Mouse (Mus musculus): ENCODE data around the gene Mrpl49. TPM values are rescaled to one million over a fixed set of nuclear protein-coding genes. Genes with fewer than 3 reads are reported as not detected.

Gene Mrpl49
- 36.6 and 41.0 TPM in 2 replicates for polyA plus RNA-seq (2012; ENCODE audit: low replicate concordance)

DNA sequence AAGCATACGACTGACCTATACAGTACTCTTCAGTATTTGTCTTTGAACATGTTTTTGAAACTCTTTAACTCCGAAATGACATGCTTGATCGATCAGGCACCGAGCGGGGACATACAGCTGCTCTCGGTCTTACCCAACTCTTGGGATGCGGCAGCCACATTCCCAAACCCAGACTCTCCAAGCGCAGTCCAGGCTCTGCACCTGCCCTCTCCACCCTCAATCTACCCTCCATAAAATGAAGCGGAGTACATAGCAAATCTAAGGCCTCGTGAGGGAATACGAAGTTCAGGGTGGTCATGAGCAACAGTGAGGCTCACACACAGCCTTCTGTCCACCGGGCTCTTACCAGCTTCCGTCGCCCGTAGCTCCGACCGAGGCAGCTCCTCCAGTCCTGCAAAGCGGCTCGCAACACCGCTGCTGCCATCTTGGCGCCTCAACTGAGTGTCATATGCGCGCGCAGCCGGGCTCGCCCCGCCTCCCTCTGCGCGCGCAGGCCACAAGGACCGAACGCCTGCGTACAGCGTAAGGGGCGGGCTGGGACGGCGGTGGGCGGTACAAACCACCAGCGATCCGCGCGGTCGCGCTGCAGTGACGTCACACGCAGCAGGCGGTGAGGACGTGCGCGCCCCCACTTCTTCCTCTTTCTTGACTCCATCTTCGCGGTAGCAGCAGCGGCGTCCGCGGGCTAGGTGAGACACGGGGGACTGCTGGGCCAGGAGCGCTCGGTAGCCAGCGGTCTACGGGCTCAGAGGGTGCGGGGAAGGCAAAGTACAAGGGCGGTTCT is at the start of gene Mrpl49, which contains the start of gene Fau:
Gene Mrpl49 (minus strand): TSS at position 473 of the 784 bp plus-strand sequence.
Gene Fau (plus strand): TSS at position 532 of the 784 bp plus-strand sequence.

DNA sequence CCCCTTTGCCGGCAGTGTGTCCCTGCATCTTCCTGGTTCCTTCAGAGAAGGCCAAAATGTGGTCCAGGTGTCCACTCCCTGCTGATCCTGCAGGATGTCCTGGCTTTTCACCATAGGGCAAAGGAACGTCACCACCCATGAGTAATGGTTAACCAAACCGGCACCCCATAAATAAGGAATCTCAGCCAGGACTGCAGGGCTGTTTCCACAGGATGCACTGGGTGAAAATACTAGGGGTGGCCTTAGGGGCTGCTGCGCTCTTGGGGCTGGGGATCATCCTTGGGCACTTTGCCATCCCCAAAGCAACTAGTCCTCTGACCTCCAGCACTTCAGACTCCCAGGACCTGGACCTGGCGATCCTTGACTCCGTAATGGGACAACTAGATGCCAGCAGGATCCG is 48.0 kb upstream of the Mrpl49 start, which contains the start of gene Naaladl1:
Gene Naaladl1 (plus strand): TSS at position 197 of the 400 bp plus-strand sequence.

GRCm38 (mm10) chr19:6094119-6094518 is 36.5 kb upstream of the Mrpl49 start, which contains the start of gene AC131692.1:
AC131692.1 (plus strand) TSS chr19:6094419.

DNA sequence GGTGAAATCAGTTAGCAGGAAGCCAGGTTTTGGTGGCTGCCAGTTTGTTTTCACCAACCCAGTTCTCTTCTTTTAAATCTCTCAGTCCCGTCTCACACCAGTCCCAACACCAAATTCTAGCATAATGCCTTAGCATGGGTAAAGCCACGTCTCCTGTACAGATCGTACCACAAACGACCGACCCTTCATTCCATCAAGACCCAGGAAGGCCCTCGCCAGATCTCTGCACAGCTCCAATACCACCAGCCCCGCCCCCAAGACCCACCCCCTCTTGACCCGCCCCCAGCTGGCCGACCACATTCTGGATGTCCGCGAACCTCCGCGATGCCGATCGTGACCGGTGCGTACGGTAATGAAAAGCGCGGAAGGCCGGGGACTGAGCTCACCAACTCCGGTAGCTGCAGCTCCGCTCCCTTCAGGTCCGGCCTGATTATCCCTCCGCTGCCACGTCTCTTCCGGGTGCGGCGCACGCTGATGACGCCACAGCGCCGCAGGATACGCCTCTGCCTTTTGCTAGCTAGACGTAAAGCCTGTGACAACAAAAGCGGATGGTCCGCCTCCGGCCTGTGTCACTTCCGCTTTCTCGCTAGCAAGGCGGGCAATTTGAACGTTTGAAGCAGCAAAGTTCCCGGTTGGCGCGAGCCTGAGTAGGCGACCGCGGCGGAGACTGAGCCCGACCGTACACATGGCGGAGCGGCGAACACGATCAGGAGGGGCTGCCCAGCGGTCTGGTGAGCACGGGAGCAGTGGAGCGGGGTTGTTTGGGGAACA is 27.1 kb upstream of the Mrpl49 start, which contains the start of the genes Zfpl1 and Cdca5:
Gene Zfpl1 (minus strand): TSS at position 479 of the 771 bp plus-strand sequence.
Gene Cdca5 (plus strand): TSS at position 506 of the 771 bp plus-strand sequence.

GRCm38 (mm10) chr19:6082156-6082555 is 24.6 kb upstream of the Mrpl49 start, which contains the start of gene Gm28374:
Gm28374 (minus strand) TSS chr19:6082256.

GRCm38 (mm10) chr19:6079983-6080480 is 22.4 kb upstream of the Mrpl49 start, which contains the start of gene Tmem262:
Tmem262 (plus strand) TSS chr19:6080033.

DNA sequence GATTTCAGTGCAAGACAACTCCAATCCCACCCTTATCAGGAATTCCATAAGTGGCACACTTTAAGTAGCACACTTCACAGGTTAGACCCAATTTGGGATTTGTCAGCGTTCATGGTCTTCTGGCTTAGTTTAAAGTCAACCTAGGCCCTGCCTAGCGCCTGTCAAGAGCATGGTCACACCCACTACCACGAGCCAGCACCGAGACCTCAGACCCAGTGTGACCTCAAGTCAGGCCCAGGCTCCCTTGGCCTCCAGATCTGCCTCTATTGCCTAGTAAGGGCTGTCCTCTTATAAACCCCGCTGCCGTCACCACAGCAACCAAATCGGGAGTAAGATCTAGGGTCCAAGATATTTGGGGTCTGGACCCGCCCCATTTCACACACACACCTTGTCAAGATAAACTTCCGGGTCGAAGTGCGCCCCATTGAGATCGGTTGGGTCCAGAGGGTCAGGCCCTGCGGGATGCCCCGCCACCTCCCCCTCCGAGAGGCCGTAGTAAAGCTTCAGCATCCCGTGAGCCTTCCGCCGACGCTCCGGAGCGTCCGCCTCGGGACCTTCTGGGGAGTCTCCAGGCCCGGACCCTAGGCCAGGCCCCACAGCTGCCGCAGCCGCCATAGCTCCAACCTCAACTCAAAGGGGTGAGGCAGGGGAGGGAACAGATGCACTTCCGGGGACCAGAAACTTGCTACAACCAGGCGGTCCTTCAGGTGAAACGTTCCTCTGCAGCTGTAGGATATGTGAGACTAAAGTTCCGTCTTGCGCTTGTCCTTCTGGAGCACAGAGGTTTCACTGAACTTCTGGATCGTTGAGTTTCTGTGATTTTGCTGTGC is 19.2 kb upstream of the Mrpl49 start, which contains the start of gene Vps51:
Gene Vps51 (minus strand): TSS at position 668 of the 830 bp plus-strand sequence.

DNA sequence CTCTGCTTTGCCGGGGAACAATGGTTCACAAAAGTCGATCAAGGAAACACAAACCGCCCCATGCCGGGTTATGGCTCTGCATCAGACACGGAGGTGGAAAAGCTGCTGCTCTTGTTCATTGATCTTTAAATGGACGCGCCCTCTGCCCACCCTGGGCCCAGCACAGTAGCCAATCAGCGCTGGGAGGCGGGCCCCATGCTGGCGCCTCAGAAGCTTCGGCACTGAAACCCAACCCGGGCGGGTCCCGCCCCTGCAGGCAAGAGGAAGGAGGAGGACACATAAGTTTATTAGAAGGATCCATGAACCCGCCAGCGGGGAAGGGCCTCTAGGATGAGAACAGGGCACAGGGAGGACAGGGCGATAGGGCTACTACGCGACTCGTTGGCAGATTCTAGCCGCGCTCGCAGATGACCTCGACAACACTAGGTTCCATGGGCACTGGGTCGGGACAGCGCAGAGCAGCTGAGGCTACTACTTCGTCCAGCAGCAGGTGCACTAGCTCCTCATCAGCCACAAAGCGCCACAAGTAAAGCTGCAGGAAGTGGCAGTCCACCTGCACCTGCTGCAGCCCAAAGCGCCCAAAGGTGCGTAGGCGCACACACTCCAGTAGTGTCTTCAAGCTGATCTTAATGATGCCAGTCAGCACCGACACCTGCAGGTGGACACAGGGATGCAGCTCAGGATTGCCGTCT is 10.3 kb upstream of the Mrpl49 start, which contains the start of gene Tm7sf2:
Gene Tm7sf2 (minus strand): TSS at position 650 of the 692 bp plus-strand sequence.

GRCm38 (mm10) chr19:6061021-6061533 is 3.5 kb upstream of the Mrpl49 start, which contains the start of gene Znhit2:
Znhit2 (plus strand) TSS chr19:6061192.

GRCm38 (mm10) chr19:6046294-6047153 is 11.1 kb downstream of the Mrpl49 start, which contains the start of gene Syvn1:
Syvn1 (plus strand) TSS chr19:6046576.

DNA sequence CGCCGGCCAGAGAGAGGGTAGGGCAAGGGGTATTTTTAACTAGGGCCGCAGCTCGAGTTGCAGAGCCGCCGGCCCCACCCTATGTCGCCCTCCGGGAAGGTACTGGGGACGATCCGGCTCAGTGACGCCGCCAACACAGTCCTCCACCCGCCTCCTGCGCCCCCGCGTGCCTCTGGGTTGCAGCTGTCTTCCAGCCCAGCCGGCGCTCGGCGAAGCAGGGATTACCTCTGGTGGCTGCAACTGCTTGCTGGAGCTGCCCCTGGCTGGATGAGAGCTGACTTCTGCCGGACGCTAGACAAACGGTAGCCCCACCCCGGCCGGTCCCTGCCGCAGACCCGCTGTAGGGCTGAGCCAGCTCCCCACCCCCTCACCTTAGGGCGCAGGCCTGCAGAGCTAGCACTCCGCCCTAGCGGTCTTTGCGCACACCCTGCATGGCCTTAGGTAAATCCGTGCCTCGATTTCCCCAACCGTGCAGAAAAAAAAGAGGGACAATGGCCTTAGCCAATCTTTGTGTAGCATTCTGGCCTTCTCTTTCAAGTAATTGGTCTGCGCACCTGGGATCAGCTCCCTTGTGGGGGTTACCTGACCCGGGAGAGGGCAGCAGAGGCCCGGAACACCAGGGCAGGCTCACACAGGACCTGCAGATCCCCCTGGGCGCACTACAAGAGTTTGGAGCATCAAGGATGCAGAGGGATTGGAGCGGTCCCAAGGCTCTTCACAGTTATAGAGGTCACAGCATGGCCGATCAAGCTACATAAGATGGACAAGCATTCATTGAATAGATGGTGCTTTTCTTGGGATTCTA is 41.9 kb downstream of the Mrpl49 start, which contains the start of gene Capn1:
Gene Capn1 (minus strand): TSS at position 387 of the 805 bp plus-strand sequence.

Other genes starting within 250 kb of the Mrpl49 start
- gene Frmd8, start 182.5 kb downstream of the Mrpl49 start, polyA plus RNA-seq (2012; ENCODE audit: low replicate concordance): 18.0 and 18.2 TPM in 2 replicates
- gene Slc25a45, start 180.0 kb downstream of the Mrpl49 start, polyA plus RNA-seq (2012; ENCODE audit: low replicate concordance): 0.65 and 5.0 TPM in 2 replicates
- 1.4 and 2.3 TPM in 2 replicates for gene Tigd3, start 163.6 kb downstream of the Mrpl49 start, polyA plus RNA-seq (2012; ENCODE audit: low replicate concordance)
- 15.3 and 54.9 TPM in 2 replicates for gene Dpf2, start 144.8 kb downstream of the Mrpl49 start, polyA plus RNA-seq (2012; ENCODE audit: low replicate concordance)
- 1.8 and 1.9 TPM in 2 replicates for gene Cdc42ep2, start 133.0 kb downstream of the Mrpl49 start, polyA plus RNA-seq (2012; ENCODE audit: low replicate concordance)
- 42.9 and 62.3 TPM in 2 replicates for gene Pola2, start 93.6 kb downstream of the Mrpl49 start, polyA plus RNA-seq (2012; ENCODE audit: low replicate concordance)
- not detected in 2 replicates for gene Slc22a20, start 71.6 kb downstream of the Mrpl49 start, polyA plus RNA-seq (2012; ENCODE audit: low replicate concordance)
- gene Capn1, start 41.9 kb downstream of the Mrpl49 start, polyA plus RNA-seq (2012; ENCODE audit: low replicate concordance): 74.6 and 291 TPM in 2 replicates
- gene Syvn1, start 11.2 kb downstream of the Mrpl49 start, polyA plus RNA-seq (2012; ENCODE audit: low replicate concordance): 304 and 363 TPM in 2 replicates
- gene Fau, start 59 bp upstream of the Mrpl49 start, polyA plus RNA-seq (2012; ENCODE audit: low replicate concordance): 2,048 and 2,675 TPM in 2 replicates
- gene Znhit2, start 3.4 kb upstream of the Mrpl49 start, polyA plus RNA-seq (2012; ENCODE audit: low replicate concordance): 70.2 and 84.6 TPM in 2 replicates
- 15.8 and 19.5 TPM in 2 replicates for gene Tm7sf2, start 10.6 kb upstream of the Mrpl49 start, polyA plus RNA-seq (2012; ENCODE audit: low replicate concordance)
- 35.5 and 99.7 TPM in 2 replicates for gene Vps51, start 19.4 kb upstream of the Mrpl49 start, polyA plus RNA-seq (2012; ENCODE audit: low replicate concordance)
- gene Tmem262, start 22.2 kb upstream of the Mrpl49 start, polyA plus RNA-seq (2012; ENCODE audit: low replicate concordance): not detected in 2 replicates
- gene Gm28374, start 24.5 kb upstream of the Mrpl49 start, polyA plus RNA-seq (2012; ENCODE audit: low replicate concordance): 0.28 and 0.30 TPM in 2 replicates
- gene Zfpl1, start 27.2 kb upstream of the Mrpl49 start, polyA plus RNA-seq (2012; ENCODE audit: low replicate concordance): 50.1 and 66.4 TPM in 2 replicates
- gene Cdca5, start 27.2 kb upstream of the Mrpl49 start, polyA plus RNA-seq (2012; ENCODE audit: low replicate concordance): 7.7 and 8.7 TPM in 2 replicates
- 3.5 and 18.8 TPM in 2 replicates for gene AC131692.1, start 36.6 kb upstream of the Mrpl49 start, polyA plus RNA-seq (2012; ENCODE audit: low replicate concordance)
- 0.20 and 0.93 TPM in 2 replicates for gene Naaladl1, start 48.0 kb upstream of the Mrpl49 start, polyA plus RNA-seq (2012; ENCODE audit: low replicate concordance)
- gene Sac3d1, start 60.9 kb upstream of the Mrpl49 start, polyA plus RNA-seq (2012; ENCODE audit: low replicate concordance): 87.4 and 104 TPM in 2 replicates
- gene Snx15, start 70.5 kb upstream of the Mrpl49 start, polyA plus RNA-seq (2012; ENCODE audit: low replicate concordance): 197 and 367 TPM in 2 replicates
- 0.21 and 2.0 TPM in 2 replicates for gene Batf2, start 83.2 kb upstream of the Mrpl49 start, polyA plus RNA-seq (2012; ENCODE audit: low replicate concordance)
- gene Arl2, start 83.8 kb upstream of the Mrpl49 start, polyA plus RNA-seq (2012; ENCODE audit: low replicate concordance): 33.5 and 55.6 TPM in 2 replicates
- not detected in 2 replicates for gene Majin, start 126.6 kb upstream of the Mrpl49 start, polyA plus RNA-seq (2012; ENCODE audit: low replicate concordance)
- gene Gpha2, start 168.6 kb upstream of the Mrpl49 start, polyA plus RNA-seq (2012; ENCODE audit: low replicate concordance): not detected in 2 replicates
- gene Ppp2r5b, start 178.1 kb upstream of the Mrpl49 start, polyA plus RNA-seq (2012; ENCODE audit: low replicate concordance): 283 and 355 TPM in 2 replicates
- gene Atg2a, start 183.9 kb upstream of the Mrpl49 start, polyA plus RNA-seq (2012; ENCODE audit: low replicate concordance): 79.9 and 150 TPM in 2 replicates
- 333 and 398 TPM in 2 replicates for gene Ehd1, start 218.9 kb upstream of the Mrpl49 start, polyA plus RNA-seq (2012; ENCODE audit: low replicate concordance)
- gene Cdc42bpg, start 248.7 kb upstream of the Mrpl49 start, polyA plus RNA-seq (2012; ENCODE audit: low replicate concordance): 12.1 and 13.6 TPM in 2 replicates